Mouse (Mus musculus): Measurements from ENCODE around the gene Mark4. TPM values are rescaled to one million over a fixed set of nuclear protein-coding genes. Genes with fewer than 3 reads are reported as not detected.

Gene Mark4
- polyA plus RNA-seq, 1 experiment from 2014 or later, result 34.8 TPM

GRCm38 (mm10) chr7:19423083-19423482 lies 35.5 kb downstream of the Mark4 start:
- CTCF ChIA-PET, result interaction anchor here (1.0 to 2.0 kb wide), 2 partner anchors 9 to 167 kb away, joined by 3 to 8 read pairs; no protein-coding TSS in a partner anchor
- in situ Hi-C loops (cut with MboI; ENCODE audit: low pct_unique_long_range_greater_than_20kb), result no loop called here
- POLR2A ChIA-PET, result interaction anchor here (1.3 kb wide), 1 partner anchor 17 kb away, joined by 4 read pairs; no protein-coding TSS in a partner anchor
- DNase-seq (ENCODE audit: low read depth, low spot score) (no peak), ATAC-seq (no peak)
- H3K27me3 ChIP-seq, result no peaks in the 10 kb centered on the region
- no peak for TF ChIP-seq CTCF (IDR thresholded peaks at IDR 0.05)

- DNase-seq (ENCODE audit: low read depth, low spot score) (no peak), ATAC-seq (peak; percentile 84)
- H3K27me3 ChIP-seq, result no peaks in the 10 kb centered on the region
- in situ Hi-C loops (cut with MboI; ENCODE audit: low pct_unique_long_range_greater_than_20kb), result no loop called here
- ChIA-PET CTCF (interaction anchor here (0.8 to 1.9 kb wide), 4 partner anchors 11 to 87 kb away, joined by 3 to 11 read pairs (median 5); partner anchors contain the start of genes Bloc1s3 and Trappc6a), POLR2A (no interaction called here)
- no peak for TF ChIP-seq CTCF (IDR thresholded peaks at IDR 0.05)
Measured at GRCm38 (mm10) chr7:19420821-19421636, 37.6 kb downstream of the Mark4 start.

- no peak for ATAC-seq
- in situ Hi-C loops (cut with MboI; ENCODE audit: low pct_unique_long_range_greater_than_20kb), result no loop called here
- POLR2A ChIA-PET, result no interaction called here
- CTCF ChIA-PET, result no interaction called here
- H3K27me3 ChIP-seq, result no peaks in the 10 kb centered on the region
- TF ChIP-seq CTCF (IDR thresholded peaks at IDR 0.05), result no peak
- DNase-seq (ENCODE audit: low read depth, low spot score), result no peak
Measured at GRCm38 (mm10) chr7:19420121-19420520, 38.5 kb downstream of the Mark4 start.

- no peaks in the 10 kb centered on the region for H3K27me3 ChIP-seq
- ATAC-seq (no peak), DNase-seq (ENCODE audit: low read depth, low spot score) (no peak)
- TF ChIP-seq CTCF (IDR thresholded peaks at IDR 0.05), result no peak
- ChIA-PET POLR2A (interaction anchor here (0.9 kb wide), 1 partner anchor 18 kb away, joined by 3 read pairs; no protein-coding TSS in a partner anchor), CTCF (no interaction called here)
- in situ Hi-C loops (cut with MboI; ENCODE audit: low pct_unique_long_range_greater_than_20kb), result no loop called here
Measured at GRCm38 (mm10) chr7:19416590-19416989, 42.0 kb downstream of the Mark4 start.

- no peak for DNase-seq (ENCODE audit: low read depth, low spot score)
- CTCF ChIA-PET, result interaction anchor here (1.5 kb wide), 1 partner anchor 13 kb away, joined by 3 read pairs; no protein-coding TSS in a partner anchor
- TF ChIP-seq CTCF (IDR thresholded peaks at IDR 0.05), result no peak
- POLR2A ChIA-PET, result no interaction called here
- ATAC-seq, result no peak
- no peaks in the 10 kb centered on the region for H3K27me3 ChIP-seq
- in situ Hi-C loops (cut with MboI; ENCODE audit: low pct_unique_long_range_greater_than_20kb), result no loop called here
Measured at GRCm38 (mm10) chr7:19413525-19413924, 45.1 kb downstream of the Mark4 start.

GRCm38 (mm10) chr7:19411783-19412182 lies 46.8 kb downstream of the Mark4 start:
- H3K27me3 ChIP-seq, result no peaks in the 10 kb centered on the region
- no peak for DNase-seq (ENCODE audit: low read depth, low spot score)
- TF ChIP-seq CTCF (IDR thresholded peaks at IDR 0.05), result no peak
- CTCF ChIA-PET, result interaction anchor here (2.5 kb wide), 1 partner anchor 20 kb away, joined by 5 read pairs; no protein-coding TSS in a partner anchor
- POLR2A ChIA-PET, result interaction anchor here (0.5 kb wide), 1 partner anchor 275 kb away, joined by 3 read pairs; no protein-coding TSS in a partner anchor
- in situ Hi-C loops (cut with MboI; ENCODE audit: low pct_unique_long_range_greater_than_20kb), result no loop called here
- no peak for ATAC-seq

GRCm38 (mm10) chr7:19410766-19411344 lies 47.8 kb downstream of the Mark4 start:
- DNase-seq (ENCODE audit: low read depth, low spot score) (no peak), ATAC-seq (no peak)
- no peak for TF ChIP-seq CTCF (IDR thresholded peaks at IDR 0.05)
- CTCF ChIA-PET, result interaction anchor here (2.5 kb wide), 1 partner anchor 21 kb away, joined by 5 read pairs; no protein-coding TSS in a partner anchor
- POLR2A ChIA-PET, result no interaction called here
- in situ Hi-C loops (cut with MboI; ENCODE audit: low pct_unique_long_range_greater_than_20kb), result no loop called here
- no peaks in the 10 kb centered on the region for H3K27me3 ChIP-seq

- ChIA-PET POLR2A (no interaction called here), CTCF (interaction anchor here (2.5 kb wide), 1 partner anchor 22 kb away, joined by 5 read pairs; no protein-coding TSS in a partner anchor)
- no peaks in the 10 kb centered on the region for H3K27me3 ChIP-seq
- TF ChIP-seq CTCF (IDR thresholded peaks at IDR 0.05), result no peak
- DNase-seq (ENCODE audit: low read depth, low spot score) (no peak), ATAC-seq (no peak)
- in situ Hi-C loops (cut with MboI; ENCODE audit: low pct_unique_long_range_greater_than_20kb), result no loop called here
Measured at GRCm38 (mm10) chr7:19409753-19410152, 48.9 kb downstream of the Mark4 start.

- no peak for TF ChIP-seq CTCF (IDR thresholded peaks at IDR 0.05)
- in situ Hi-C loops (cut with MboI; ENCODE audit: low pct_unique_long_range_greater_than_20kb), result no loop called here
- ChIA-PET CTCF (interaction anchor here (0.7 to 2.3 kb wide), 17 partner anchors 9 to 216 kb away, joined by 3 to 14 read pairs (median 4); partner anchors contain the start of genes Bloc1s3 and Trappc6a), POLR2A (no interaction called here)
- no peak for ATAC-seq
- no peaks in the 10 kb centered on the region for H3K27me3 ChIP-seq
- DNase-seq (ENCODE audit: low read depth, low spot score), result no peak
Measured at GRCm38 (mm10) chr7:19405417-19405816, 53.2 kb downstream of the Mark4 start.

- no peaks in the 10 kb centered on the region for H3K27me3 ChIP-seq
- POLR2A ChIA-PET, result no interaction called here
- TF ChIP-seq CTCF (IDR thresholded peaks at IDR 0.05), result no peak
- CTCF ChIA-PET, result interaction anchor here (0.8 to 2.3 kb wide), 9 partner anchors 17 to 217 kb away, joined by 3 to 14 read pairs (median 4); no protein-coding TSS in a partner anchor
- no peak for ATAC-seq
- DNase-seq (ENCODE audit: low read depth, low spot score), result no peak
- in situ Hi-C loops (cut with MboI; ENCODE audit: low pct_unique_long_range_greater_than_20kb), result loop anchor here (5.0 kb wide), 1 partner anchor 173 kb away; the partner anchor contains the start of genes Gemin7 and Zfp296
Measured at GRCm38 (mm10) chr7:19404476-19404875, 54.1 kb downstream of the Mark4 start, which contains the start of gene Ckm. Gene Ckm, plus strand, starts transcription at chr7:19404776.
